Mouse (Mus musculus) small intestine, adult 2 months (tissue): ENCODE measurements around the gene 4930524J08Rik. TPM values are rescaled to one million over a fixed set of nuclear protein-coding genes. Genes with fewer than 3 reads are reported as not detected.
A peak's percentile ranks its signal among the peaks of the same experiment; 100 is the strongest.

Experiments used
- H3K27ac ChIP-seq: fragments of 200-500 bp; 2 replicates; pipeline ENCODE4 v1.5.1; 2012; ENCODE audit warnings: low read depth, low read length, control low read depth, inconsistent platforms; ENCODE audit not compliant: insufficient read depth
- H3K27me3 ChIP-seq: fragments of 200-500 bp; 2 replicates; pipeline ENCODE4 v1.6.1; 2012; ENCODE audit warnings: mild to moderate bottlenecking, moderate library complexity, low read length, inconsistent platforms; ENCODE audit not compliant: control insufficient read depth, insufficient read depth
- H3K36me3 ChIP-seq: fragments of 200-500 bp; 2 replicates; pipeline ENCODE4 v1.6.1; 2012; ENCODE audit warnings: mild to moderate bottlenecking, low read length, control low read depth, inconsistent platforms; ENCODE audit not compliant: control insufficient read depth, insufficient read depth
- H3K4me1 ChIP-seq: fragments of 200-500 bp; 2 replicates; pipeline ENCODE4 v1.6.1; 2012; ENCODE audit warnings: low read length, inconsistent platforms, mixed read lengths; ENCODE audit not compliant: control insufficient read depth, insufficient read depth, insufficient read length
- H3K4me3 ChIP-seq: fragments of 200-500 bp; 2 replicates; pipeline ENCODE4 v1.5.1; 2012; ENCODE audit warnings: low read depth, mild to moderate bottlenecking, control low read depth, inconsistent platforms, low read length, moderate library complexity
- CTCF ChIP-seq: fragments of 200-500 bp; IDR thresholded peaks from 2 replicates; pipeline ENCODE4 v1.5.1; 2012; ENCODE audit warnings: low read depth, mild to moderate bottlenecking, control low read depth, inconsistent platforms, low read length, moderate library complexity, mixed read lengths; ENCODE audit not compliant: insufficient replicate concordance, insufficient read length; ENCODE audit errors: extremely low read depth
- POLR2A ChIP-seq: fragments of 200-500 bp; IDR thresholded peaks from 2 replicates; pipeline ENCODE4 v1.6.1; 2012; ENCODE audit warnings: low read depth, mild to moderate bottlenecking, control low read depth, inconsistent platforms, low read length, moderate library complexity
- WGBS: fragments of 180-500 bp; shearing (Covaris S2); methylation state at CpG from one replicate; pipeline ENCODE4 v1.1.7; 2018; 5-methylcytosine and 5-hydroxymethylcytosine counted together
- polyA plus RNA-seq: library from polyadenylated mRNA; depleted of rRNA; stranded (reverse); fragments of >200 nt; gene quantifications from 2 replicates; pipeline ENCODE4 v1.2.3, GENCODE M21; 2012

4930524J08Rik gene
- polyA plus RNA-seq, 1 experiment, result 5.6 TPM

GRCm38 (mm10) chr5:99977516-99978301 is 1.2 kb upstream of the 4930524J08Rik start:
- peaks cover 8% of the 10 kb centered on the region; the same call in 1 of the 2 replicates for H3K4me1 ChIP-seq
- no peaks in the 10 kb centered on the region for H3K27me3 ChIP-seq
- peaks cover 3% of the 10 kb centered on the region for H3K36me3 ChIP-seq
- WGBS, result 1% methylated on average over 48 of the region's 50 CpGs
- peak overlapping the region; percentile 71 for H3K27ac ChIP-seq
- TF ChIP-seq CTCF (no peak), POLR2A (peak; percentile 25; the same call in 1 of the 2 replicates)
- H3K4me3 ChIP-seq, result peak overlapping the region; percentile 86

GRCm38 (mm10) chr5:99983452-99984061 is 4.7 kb downstream of the 4930524J08Rik start:
- Histone ChIP-seq H3K27ac (no peak overlapping the region), H3K27me3 (no peaks in the 10 kb centered on the region), H3K4me3 (no peak overlapping the region), H3K4me1 (no peaks in the 10 kb centered on the region), H3K36me3 (no peaks in the 10 kb centered on the region)
- WGBS, result 69% methylated on average over 9 of the region's 9 CpGs
- TF ChIP-seq CTCF, result no peak
- TF ChIP-seq POLR2A, result no peak

GRCm38 (mm10) chr5:99994166-99994565 is 15.3 kb downstream of the 4930524J08Rik start:
- TF ChIP-seq CTCF, result no peak
- no peak for TF ChIP-seq POLR2A
- H3K36me3 ChIP-seq, result no peaks in the 10 kb centered on the region
- H3K4me3 ChIP-seq, result no peak overlapping the region
- H3K4me1 ChIP-seq, result peaks cover 13% of the 10 kb centered on the region; the same call in 1 of the 2 replicates
- 40% methylated on average over 3 of the region's 3 CpGs for WGBS
- H3K27me3 ChIP-seq, result no peaks in the 10 kb centered on the region
- peak overlapping the region; percentile 79 for H3K27ac ChIP-seq

- Histone ChIP-seq H3K4me3 (no peak overlapping the region), H3K27ac (peak overlapping the region; percentile 79), H3K27me3 (no peaks in the 10 kb centered on the region), H3K4me1 (peaks cover 13% of the 10 kb centered on the region; the same call in 1 of the 2 replicates), H3K36me3 (no peaks in the 10 kb centered on the region)
- WGBS, result 43% methylated on average over 3 of the region's 3 CpGs
- no peak for TF ChIP-seq POLR2A
- no peak for TF ChIP-seq CTCF
Measured at GRCm38 (mm10) chr5:99994680-99995079, 15.8 kb downstream of the 4930524J08Rik start.

GRCm38 (mm10) chr5:100000048-100000447 is 21.2 kb downstream of the 4930524J08Rik start:
- TF ChIP-seq POLR2A, result no peak
- no peak for TF ChIP-seq CTCF
- no peaks in the 10 kb centered on the region for H3K27me3 ChIP-seq
- no peaks in the 10 kb centered on the region for H3K36me3 ChIP-seq
- peaks cover 7% of the 10 kb centered on the region; the same call in 1 of the 2 replicates for H3K4me1 ChIP-seq
- no peak overlapping the region for H3K27ac ChIP-seq
- 89% methylated on average over 7 of the region's 7 CpGs for WGBS
- H3K4me3 ChIP-seq, result no peak overlapping the region

GRCm38 (mm10) chr5:100000500-100000899 is 21.6 kb downstream of the 4930524J08Rik start:
- peaks cover 9% of the 10 kb centered on the region; the same call in 1 of the 2 replicates for H3K4me1 ChIP-seq
- 83% methylated on average over 8 of the region's 8 CpGs for WGBS

GRCm38 (mm10) chr5:100003895-100004294 is 25.0 kb downstream of the 4930524J08Rik start:
- H3K27me3 ChIP-seq, result no peaks in the 10 kb centered on the region
- H3K36me3 ChIP-seq, result no peaks in the 10 kb centered on the region
- no peak for TF ChIP-seq CTCF
- no peak for TF ChIP-seq POLR2A
- H3K4me1 ChIP-seq, result peaks cover 20% of the 10 kb centered on the region
- H3K27ac ChIP-seq, result no peak overlapping the region
- no peak overlapping the region for H3K4me3 ChIP-seq
- 80% methylated on average over 4 of the region's 4 CpGs for WGBS

More at GRCm38 (mm10) chr5:100000500-100000899, 21.6 kb downstream of the 4930524J08Rik start:
- Histone ChIP-seq H3K27ac (no peak overlapping the region), H3K36me3 (no peaks in the 10 kb centered on the region), H3K27me3 (no peaks in the 10 kb centered on the region), H3K4me3 (no peak overlapping the region)
- TF ChIP-seq CTCF, result no peak
- TF ChIP-seq POLR2A, result no peak
